Mouse (Mus musculus) forebrain, embryonic 11.5 days (tissue): Measurements from ENCODE around the gene Wdr75. TPM values are rescaled to one million over a fixed set of nuclear protein-coding genes. Genes with fewer than 3 reads are reported as not detected.

Experiments used
- ATAC-seq: fragments of 200-750 bp; cut with Nextera tagmentation; replicated peaks from 2 replicates; pipeline ENCODE4 v1.8.0; 2017; ENCODE audit warnings: moderate TSS enrichment; ENCODE audit not compliant: low FRiP score
- DNase-seq: peaks from one replicate; pipeline ENCODE4 v3.0.0-alpha.2; 2017; ENCODE audit warnings: low spot score
- H3K27ac ChIP-seq: fragments of 300-500 bp; sonication (generic); 2 replicates; pipeline ENCODE4 v1.5.1; 2014; ENCODE audit warnings: low read depth, low read length
- H3K27me3 ChIP-seq: fragments of 300-500 bp; sonication (generic); 2 replicates; pipeline ENCODE4 v1.6.1; 2014; ENCODE audit warnings: mild to moderate bottlenecking, low read length, mixed read lengths; ENCODE audit not compliant: control insufficient read depth, insufficient read depth
- H3K36me3 ChIP-seq: fragments of 300-500 bp; sonication (generic); 2 replicates; pipeline ENCODE4 v1.6.1; 2014; ENCODE audit warnings: mild to moderate bottlenecking, low read length, moderate library complexity, mixed read lengths; ENCODE audit not compliant: control insufficient read depth, insufficient read depth
- H3K4me1 ChIP-seq: fragments of 300-500 bp; sonication (generic); replicated peaks from 2 replicates; pipeline ENCODE4 v1.6.1; 2014; ENCODE audit warnings: low read length, mixed read lengths; ENCODE audit not compliant: control insufficient read depth, insufficient read depth
- H3K4me2 ChIP-seq: fragments of 300-500 bp; sonication (generic); 2 replicates; pipeline ENCODE4 v1.6.1; 2014; ENCODE audit warnings: low read depth, mild to moderate bottlenecking, low read length, moderate library complexity, mixed read lengths; ENCODE audit not compliant: severe bottlenecking
- H3K4me3 ChIP-seq: fragments of 300-500 bp; sonication (generic); 2 replicates; pipeline ENCODE4 v1.5.1; 2014; ENCODE audit warnings: low read depth, low read length
- H3K9ac ChIP-seq: fragments of 300-500 bp; sonication (generic); 2 replicates; pipeline ENCODE4 v1.6.1; 2014; ENCODE audit warnings: low read length
- H3K9me3 ChIP-seq: fragments of 300-500 bp; sonication (generic); 2 replicates; pipeline ENCODE4 v1.6.1; 2016; ENCODE audit warnings: low read length, mixed read lengths; ENCODE audit not compliant: control insufficient read depth
- WGBS: fragments of 180-500 bp; shearing (Covaris S2); extraction: QIAGEN DNeasy Blood & Tissue Kit; methylation state at CpG from one replicate; pipeline ENCODE4 v1.1.7; 2014; 5-methylcytosine and 5-hydroxymethylcytosine counted together
- polyA plus RNA-seq: library from polyadenylated mRNA; unstranded; fragments of >200 nt; fragmentation: Nextera tagmentation; extraction: Ambion mirVana; gene quantifications from 2 replicates; pipeline ENCODE4 v1.2.1, GENCODE M21; 2014

Wdr75 gene
- polyA plus RNA-seq, 1 experiment from 2014 or later = 82.3 TPM

GRCm38 (mm10) chr1:45826148-45826547, 31.2 kb downstream of the Wdr75 start:
- Histone ChIP-seq H3K36me3 (peaks cover 3% of the 10 kb centered on the region; the same call in 1 of the 2 replicates), H3K4me2 (no peak overlapping the region), H3K9me3 (no peaks in the 10 kb centered on the region), H3K27me3 (no peaks in the 10 kb centered on the region), H3K4me3 (no peak overlapping the region), H3K27ac (no peak overlapping the region), H3K4me1 (no peaks in the 10 kb centered on the region), H3K9ac (no peak overlapping the region)
- ATAC-seq (no peak), DNase-seq (no peak)
- WGBS = 90% methylated on average over 2 of the region's 2 CpGs

GRCm38 (mm10) chr1:45826796-45827195, 31.8 kb downstream of the Wdr75 start:
- Histone ChIP-seq H3K27ac (no peak overlapping the region), H3K9ac (no peak overlapping the region), H3K4me1 (no peaks in the 10 kb centered on the region), H3K27me3 (no peaks in the 10 kb centered on the region), H3K36me3 (peaks cover 3% of the 10 kb centered on the region; the same call in 1 of the 2 replicates), H3K4me2 (no peak overlapping the region), H3K9me3 (no peaks in the 10 kb centered on the region), H3K4me3 (no peak overlapping the region)
- 97% methylated on average over 2 of the region's 2 CpGs for WGBS
- ATAC-seq (no peak), DNase-seq (no peak)

DNA sequence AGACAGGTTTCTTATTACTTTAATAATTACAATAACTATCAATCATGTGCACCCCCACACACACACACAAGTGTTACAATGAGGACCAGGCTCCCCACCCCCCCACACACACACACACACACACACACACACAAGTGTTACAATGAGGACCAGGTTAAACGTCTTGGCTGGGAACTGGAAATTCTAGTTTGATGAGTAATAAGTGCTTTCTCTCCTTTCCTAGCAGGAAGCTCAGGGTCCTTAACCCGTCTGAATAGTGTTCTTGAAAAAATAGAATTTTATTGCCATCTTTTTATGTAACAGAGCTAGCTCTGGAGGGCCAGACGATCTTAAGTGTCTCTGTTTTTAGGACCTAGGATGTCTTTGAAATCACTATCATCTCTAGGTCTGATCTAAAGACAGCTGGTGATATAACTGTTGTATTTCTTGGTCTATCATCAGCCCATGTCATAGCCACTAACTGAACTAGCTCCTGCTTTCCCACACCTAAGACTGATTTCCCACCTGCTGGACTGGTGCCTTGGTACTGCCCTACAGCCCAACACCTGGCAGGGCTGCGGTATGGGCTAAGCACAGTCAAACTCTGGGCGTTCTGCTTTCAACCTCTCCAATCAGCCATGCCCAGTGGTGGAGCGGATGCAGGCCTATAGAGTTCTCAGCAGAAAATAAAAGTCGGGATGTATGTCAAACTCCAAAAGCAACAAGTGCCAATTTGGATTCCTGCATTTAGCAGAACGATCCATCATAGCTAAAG, 35.7 kb downstream of the Wdr75 start:
- no peak overlapping the region for H3K4me2 ChIP-seq
- no peaks in the 10 kb centered on the region for H3K9me3 ChIP-seq
- no peak overlapping the region for H3K27ac ChIP-seq
- H3K9ac ChIP-seq = no peak overlapping the region
- no peak overlapping the region for H3K4me3 ChIP-seq
- ATAC-seq (no peak), DNase-seq (no peak)
- no peaks in the 10 kb centered on the region for H3K36me3 ChIP-seq
- WGBS = 88% methylated on average over 8 of the region's 8 CpGs
- no peaks in the 10 kb centered on the region for H3K27me3 ChIP-seq
- no peaks in the 10 kb centered on the region for H3K4me1 ChIP-seq

DNA sequence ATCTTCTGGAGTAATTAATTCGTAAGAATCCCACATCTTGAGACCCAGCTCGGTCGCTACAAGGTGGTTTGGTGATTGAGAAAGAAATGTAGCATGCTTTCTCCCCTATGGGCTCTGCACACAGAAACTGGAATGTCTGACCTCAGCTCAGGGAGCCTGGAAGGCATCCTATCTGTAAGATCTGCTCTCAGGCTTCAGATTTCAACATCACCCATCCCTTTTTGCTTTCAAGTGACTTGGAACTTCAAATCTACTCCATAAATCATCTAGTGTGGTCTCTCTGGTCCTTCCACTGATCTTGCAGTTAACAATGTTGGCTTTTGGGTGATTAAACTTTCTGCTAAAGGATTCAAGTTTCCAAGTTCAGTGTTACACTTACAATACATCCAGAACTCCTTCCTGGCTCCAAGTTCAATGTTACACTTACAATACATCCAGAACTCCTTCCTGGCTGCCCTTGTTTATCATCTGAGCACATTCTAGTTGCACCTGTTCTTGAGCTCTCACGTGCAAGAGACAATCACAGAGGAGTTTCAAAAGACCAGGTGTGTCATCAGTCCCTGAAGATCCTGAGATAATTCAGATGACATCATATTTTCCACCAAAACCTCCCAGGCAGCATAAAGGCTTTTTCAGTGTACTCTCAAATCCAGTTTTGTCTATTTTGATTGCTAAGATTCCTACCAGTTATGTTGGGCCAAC, 40.5 kb downstream of the Wdr75 start:
- Histone ChIP-seq H3K4me2 (no peak overlapping the region), H3K9me3 (no peaks in the 10 kb centered on the region), H3K36me3 (no peaks in the 10 kb centered on the region), H3K4me1 (no peaks in the 10 kb centered on the region), H3K4me3 (no peak overlapping the region), H3K27me3 (no peaks in the 10 kb centered on the region), H3K9ac (no peak overlapping the region), H3K27ac (no peak overlapping the region)
- DNase-seq (no peak), ATAC-seq (no peak)
- 88% methylated on average over 4 of the region's 4 CpGs for WGBS

- no peak overlapping the region for H3K4me3 ChIP-seq
- no peak overlapping the region for H3K9ac ChIP-seq
- ATAC-seq = no peak
- no peak overlapping the region for H3K4me2 ChIP-seq
- H3K27ac ChIP-seq = no peak overlapping the region
- H3K36me3 ChIP-seq = no peaks in the 10 kb centered on the region
- 85% methylated on average over 4 of the region's 4 CpGs for WGBS
- no peaks in the 10 kb centered on the region for H3K27me3 ChIP-seq
- DNase-seq = no peak
- H3K9me3 ChIP-seq = no peaks in the 10 kb centered on the region
- no peaks in the 10 kb centered on the region for H3K4me1 ChIP-seq
Measured at GRCm38 (mm10) chr1:45837736-45838135, 42.8 kb downstream of the Wdr75 start.

DNA sequence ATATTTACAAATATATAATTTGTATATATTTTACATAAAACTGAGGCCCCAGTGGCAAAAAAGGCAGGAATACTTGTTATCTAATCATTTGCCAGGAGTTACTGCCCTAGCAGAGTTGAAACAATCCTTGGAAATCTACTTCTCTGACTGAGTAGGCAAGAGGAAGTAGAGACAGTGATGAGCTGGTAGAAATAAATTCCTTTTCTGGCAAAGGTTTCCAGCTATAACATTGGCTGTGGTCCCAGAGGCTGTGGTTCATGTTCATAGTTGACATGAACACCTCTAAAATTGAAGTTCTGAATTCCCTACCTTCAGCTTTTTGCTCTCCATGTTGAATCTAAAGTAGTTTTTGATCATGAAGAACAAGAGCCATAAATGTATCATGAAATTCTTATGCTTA, 43.3 kb downstream of the Wdr75 start:
- Histone ChIP-seq H3K27ac (no peak overlapping the region), H3K9me3 (no peaks in the 10 kb centered on the region), H3K27me3 (no peaks in the 10 kb centered on the region), H3K36me3 (no peaks in the 10 kb centered on the region), H3K9ac (no peak overlapping the region), H3K4me1 (no peaks in the 10 kb centered on the region), H3K4me2 (no peak overlapping the region), H3K4me3 (no peak overlapping the region)
- DNase-seq (no peak), ATAC-seq (no peak)

DNA sequence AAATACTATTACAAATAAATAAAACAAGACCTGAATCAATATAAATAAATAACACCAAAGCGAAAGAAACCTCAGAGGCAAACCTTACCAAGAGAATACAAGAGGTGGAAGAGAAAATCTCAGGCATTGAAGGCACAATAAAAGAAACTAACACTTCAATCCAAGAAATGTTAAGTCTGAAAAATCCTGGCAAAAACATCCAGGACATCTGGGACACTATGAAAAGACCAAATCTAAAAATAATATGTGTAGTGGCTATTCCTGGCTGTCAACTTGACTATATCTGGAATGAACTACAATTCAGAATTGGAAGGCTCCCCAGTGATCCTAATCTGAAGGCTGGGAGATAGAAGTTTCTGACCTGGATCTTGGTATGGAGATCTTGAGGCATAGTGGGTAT, 50.5 kb downstream of the Wdr75 start:
- Histone ChIP-seq H3K9me3 (no peaks in the 10 kb centered on the region), H3K36me3 (no peaks in the 10 kb centered on the region), H3K4me2 (no peak overlapping the region), H3K9ac (no peak overlapping the region), H3K4me3 (no peak overlapping the region), H3K27me3 (no peaks in the 10 kb centered on the region), H3K4me1 (no peaks in the 10 kb centered on the region), H3K27ac (no peak overlapping the region)
- ATAC-seq = no peak
- DNase-seq = no peak
- 94% methylated on average over 1 of the region's 1 CpGs for WGBS

GRCm38 (mm10) chr1:45858038-45858437, 63.1 kb downstream of the Wdr75 start:
- DNase-seq = no peak
- H3K4me1 ChIP-seq = no peaks in the 10 kb centered on the region
- WGBS = 66% methylated on average over 1 of the region's 1 CpGs
- no peak overlapping the region for H3K9ac ChIP-seq
- no peaks in the 10 kb centered on the region for H3K27me3 ChIP-seq
- no peak overlapping the region for H3K4me2 ChIP-seq
- ATAC-seq = no peak
- no peak overlapping the region for H3K27ac ChIP-seq
- H3K36me3 ChIP-seq = no peaks in the 10 kb centered on the region
- no peaks in the 10 kb centered on the region for H3K9me3 ChIP-seq
- H3K4me3 ChIP-seq = no peak overlapping the region

DNA sequence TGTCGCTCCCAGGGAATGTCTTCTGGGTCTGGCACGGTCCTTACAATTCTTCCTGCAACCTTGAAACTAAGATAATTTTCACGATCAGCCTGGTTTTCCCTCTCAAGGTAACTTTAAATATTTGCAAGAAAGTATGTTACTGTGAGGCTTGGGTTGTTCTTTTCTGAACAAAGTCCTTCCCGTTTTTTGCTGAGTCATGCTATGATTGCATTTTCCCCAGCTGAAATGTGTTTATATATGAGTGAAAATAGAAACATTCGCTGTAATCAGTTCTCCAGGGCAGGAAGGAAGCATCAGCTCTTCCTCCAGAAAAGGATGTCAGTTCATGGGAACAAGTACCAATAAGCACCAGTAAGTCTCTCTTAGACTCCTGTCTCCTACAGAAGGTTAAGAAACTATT, 65.4 kb downstream of the Wdr75 start:
- no peak overlapping the region for H3K27ac ChIP-seq
- no peak overlapping the region for H3K9ac ChIP-seq
- no peak overlapping the region for H3K4me3 ChIP-seq
- no peak overlapping the region for H3K4me2 ChIP-seq
- no peaks in the 10 kb centered on the region for H3K9me3 ChIP-seq
- no peak for DNase-seq
- no peaks in the 10 kb centered on the region for H3K27me3 ChIP-seq
- H3K36me3 ChIP-seq = no peaks in the 10 kb centered on the region
- WGBS = 75% methylated on average over 5 of the region's 5 CpGs
- H3K4me1 ChIP-seq = no peaks in the 10 kb centered on the region
- ATAC-seq = no peak
